Mouse (Mus musculus) lung, postnatal 0 days (tissue): ENCODE data around the gene Sphk2.

Experiments
- CTCF ChIP-seq: IDR thresholded peaks from 2 replicates; pipeline ENCODE4 v1.5.1; 2016; ENCODE audit warnings: antibody characterized with exemption, mild to moderate bottlenecking
- EP300 ChIP-seq: IDR thresholded peaks from 2 replicates; pipeline ENCODE4 v1.6.1; 2016; ENCODE audit warnings: antibody characterized with exemption, mild to moderate bottlenecking, control low read depth

GRCm38 (mm10) chr7:45709036-45709435, 8.8 kb downstream of the Sphk2 start:
- TF ChIP-seq CTCF (no peak), EP300 (no peak)
